Mouse (Mus musculus): ENCODE measurements around the gene Hoxa3. TPM values are rescaled to one million over a fixed set of nuclear protein-coding genes. Genes with fewer than 3 reads are reported as not detected.
A peak's percentile ranks its signal among the peaks of the same experiment; 100 is the strongest.

Hoxa3 gene
- total RNA-seq, 2 experiments from 2014 or later: 1.6 to 3.0 TPM

GRCm38 (mm10) chr6:52170898-52171223, 42.3 kb downstream of the Hoxa3 start:
- no peak for DNase-seq (ENCODE audit: low spot score)

- no peak for DNase-seq (ENCODE audit: low spot score)
These were observed 42.8 kb downstream of the Hoxa3 start for GRCm38 (mm10) chr6:52170166-52170897.

GRCm38 (mm10) chr6:52169499-52170165, 43.5 kb downstream of the Hoxa3 start:
- DNase-seq (ENCODE audit: low spot score): no peak

GRCm38 (mm10) chr6:52168191-52169055, 44.7 kb downstream of the Hoxa3 start:
- DNase-seq (ENCODE audit: low spot score): peak; percentile 36

GRCm38 (mm10) chr6:52167736-52168161, 45.4 kb downstream of the Hoxa3 start:
- no peak for DNase-seq (ENCODE audit: low spot score)

- no peak for DNase-seq (ENCODE audit: low spot score)
These were observed 46.0 kb downstream of the Hoxa3 start for GRCm38 (mm10) chr6:52167176-52167575.

GRCm38 (mm10) chr6:52166431-52167077, 46.6 kb downstream of the Hoxa3 start:
- DNase-seq (ENCODE audit: low spot score): no peak

GRCm38 (mm10) chr6:52165441-52166370, 47.4 kb downstream of the Hoxa3 start:
- no peak for DNase-seq (ENCODE audit: low spot score)

GRCm38 (mm10) chr6:52164626-52165440, 48.3 kb downstream of the Hoxa3 start, which contains the start of gene Hoxa2:
TSS of gene Hoxa2 (minus strand) at chr6:52164831.
- DNase-seq (ENCODE audit: low spot score): no peak

GRCm38 (mm10) chr6:52164051-52164625, 49.0 kb downstream of the Hoxa3 start:
- DNase-seq (ENCODE audit: low spot score): no peak

- no peak for DNase-seq (ENCODE audit: low spot score)
These were observed 49.6 kb downstream of the Hoxa3 start for GRCm38 (mm10) chr6:52163366-52164031.

- DNase-seq (ENCODE audit: low spot score): no peak
These were observed 50.3 kb downstream of the Hoxa3 start for GRCm38 (mm10) chr6:52162611-52163365.

GRCm38 (mm10) chr6:52162093-52162380, 51.1 kb downstream of the Hoxa3 start:
- no peak for DNase-seq (ENCODE audit: low spot score)

- DNase-seq (ENCODE audit: low spot score): no peak
These were observed 51.6 kb downstream of the Hoxa3 start for GRCm38 (mm10) chr6:52161336-52162092.

- no peak for DNase-seq (ENCODE audit: low spot score)
These were observed 52.4 kb downstream of the Hoxa3 start for GRCm38 (mm10) chr6:52160511-52161335.

GRCm38 (mm10) chr6:52159979-52160378, 53.2 kb downstream of the Hoxa3 start:
- DNase-seq (ENCODE audit: low spot score): no peak
